Mouse (Mus musculus): ENCODE measurements around the gene Mknk2.

- TF ChIP-seq CTCF (IDR thresholded peaks at IDR 0.05; ENCODE audit: borderline replicate concordance, control insufficient read depth, extremely low read depth, insufficient read depth, low read length, poor library complexity), result no peak
- TF ChIP-seq POLR2A (IDR thresholded peaks at IDR 0.05; ENCODE audit: control insufficient read depth, extremely low read depth, insufficient read depth, low read length, poor library complexity), result no peak
Observed at GRCm38 (mm10) chr10:80653156-80653720, 24.7 kb downstream of the Mknk2 start.
